Mouse (Mus musculus) stomach, postnatal 0 days (tissue): Measurements from ENCODE around the gene Pithd1. TPM values are rescaled to one million over a fixed set of nuclear protein-coding genes. Genes with fewer than 3 reads are reported as not detected.

Experiments used
- ATAC-seq: fragments of 200-750 bp; cut with Nextera tagmentation; 2 replicates; pipeline ENCODE4 v1.8.0; 2017; ENCODE audit not compliant: low FRiP score, low TSS enrichment
- DNase-seq: peaks from one replicate; pipeline ENCODE4 v3.0.0-alpha.2; 2016; ENCODE audit warnings: low spot score
- H3K27ac ChIP-seq: fragments of 300-500 bp; sonication (generic); replicated peaks from 2 replicates; pipeline ENCODE4 v1.5.1; 2014; ENCODE audit warnings: mild to moderate bottlenecking, control low read depth
- H3K27me3 ChIP-seq: fragments of 300-500 bp; sonication (generic); 2 replicates; pipeline ENCODE4 v1.6.1; 2014; ENCODE audit warnings: low read length; ENCODE audit not compliant: control insufficient read depth, insufficient read depth
- H3K36me3 ChIP-seq: fragments of 300-500 bp; sonication (generic); 2 replicates; pipeline ENCODE4 v1.6.1; 2014; ENCODE audit warnings: low read length, mixed read lengths; ENCODE audit not compliant: control insufficient read depth, insufficient read depth
- H3K4me1 ChIP-seq: fragments of 300-500 bp; sonication (generic); replicated peaks from 2 replicates; pipeline ENCODE4 v1.6.1; 2014; ENCODE audit warnings: antibody characterized with exemption; ENCODE audit not compliant: control insufficient read depth, insufficient read depth
- H3K4me2 ChIP-seq: fragments of 300-500 bp; sonication (generic); replicated peaks from 2 replicates; pipeline ENCODE4 v1.6.1; 2014; ENCODE audit warnings: low read depth, mild to moderate bottlenecking, control low read depth, moderate library complexity
- H3K4me3 ChIP-seq: fragments of 300-500 bp; sonication (generic); 2 replicates; pipeline ENCODE4 v1.5.1; 2014; ENCODE audit warnings: low read depth, low read length, control low read depth
- H3K9ac ChIP-seq: fragments of 300-500 bp; sonication (generic); 2 replicates; pipeline ENCODE4 v1.6.1; 2014; ENCODE audit warnings: mild to moderate bottlenecking, low read length, control low read depth, mixed read lengths
- H3K9me3 ChIP-seq: fragments of 300-500 bp; sonication (generic); 2 replicates; pipeline ENCODE4 v1.6.1; 2016; ENCODE audit warnings: low read length; ENCODE audit not compliant: control insufficient read depth
- CTCF ChIP-seq: IDR thresholded peaks from 2 replicates; pipeline ENCODE4 v1.5.1; 2016; ENCODE audit warnings: antibody characterized with exemption, low read depth, mild to moderate bottlenecking, moderate library complexity
- EP300 ChIP-seq: optimal IDR thresholded peaks from 2 replicates; pipeline ENCODE3; 2016; ENCODE audit warnings: antibody characterized with exemption
- WGBS: fragments of 180-500 bp; shearing (Covaris S2); extraction: QIAGEN DNeasy Blood & Tissue Kit; methylation state at CpG from one replicate; pipeline ENCODE4 v1.1.7; 2014; 5-methylcytosine and 5-hydroxymethylcytosine counted together
- polyA plus RNA-seq: library from polyadenylated mRNA; unstranded; fragments of >200 nt; fragmentation: Nextera tagmentation; extraction: Ambion mirVana; gene quantifications from 2 replicates; pipeline ENCODE4 v1.2.1, GENCODE M21; 2015

The Pithd1 gene
- polyA plus RNA-seq, 1 experiment from 2014 or later, result 40.7 TPM

DNA sequence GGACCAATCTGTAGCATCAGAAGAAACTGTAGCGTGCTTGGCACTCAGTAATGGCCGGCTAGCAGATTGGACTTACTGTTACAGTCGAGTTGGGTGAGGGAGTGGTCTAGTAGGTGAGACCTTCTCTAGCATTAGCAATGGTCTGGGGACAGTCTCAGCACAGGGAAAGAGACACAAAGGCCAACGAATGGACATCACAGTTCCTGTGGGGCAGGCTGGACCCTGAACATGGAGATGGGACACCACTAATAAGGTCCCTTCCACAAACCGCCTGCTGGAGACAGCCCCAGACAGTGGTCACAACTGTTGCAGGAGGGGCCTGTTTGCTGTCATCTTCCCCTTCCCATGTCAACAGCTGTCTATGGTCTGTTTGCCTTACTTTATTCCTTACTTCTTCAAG lies 25.4 kb downstream of the Pithd1 start:
- WGBS, result 93% methylated on average over 5 of the region's 5 CpGs
- Histone ChIP-seq H3K9me3 (no peaks in the 10 kb centered on the region), H3K4me2 (no peak overlapping the region), H3K36me3 (peaks cover 12% of the 10 kb centered on the region), H3K4me3 (no peak overlapping the region), H3K9ac (no peak overlapping the region), H3K27ac (no peak overlapping the region), H3K27me3 (no peaks in the 10 kb centered on the region), H3K4me1 (no peaks in the 10 kb centered on the region)
- ATAC-seq, result no peak
- TF ChIP-seq EP300 (no peak), CTCF (no peak)
- no peak for DNase-seq

DNA sequence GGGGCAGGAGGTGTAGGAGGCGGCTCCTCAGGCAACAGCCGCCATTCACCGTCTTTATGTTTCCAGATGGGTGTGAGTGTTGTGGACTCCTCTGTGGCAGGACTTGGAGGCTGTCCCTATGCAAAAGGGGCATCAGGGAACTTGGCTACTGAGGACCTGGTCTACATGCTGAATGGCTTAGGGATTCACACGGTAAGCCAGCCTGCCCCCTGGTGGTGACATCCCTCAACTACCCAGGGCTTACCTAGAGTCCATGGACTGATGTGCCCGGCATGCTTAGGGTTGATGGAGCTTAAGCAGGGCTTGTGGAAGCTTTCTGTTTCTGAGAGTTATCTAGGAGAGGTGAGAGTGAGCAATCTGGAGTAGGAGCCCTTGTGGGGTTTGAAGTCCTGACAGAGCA lies 26.3 kb downstream of the Pithd1 start:
- no peak overlapping the region for H3K9ac ChIP-seq
- TF ChIP-seq EP300 (no peak), CTCF (peak; percentile 95)
- H3K9me3 ChIP-seq, result no peaks in the 10 kb centered on the region
- peak; percentile 91 for DNase-seq
- WGBS, result 31% methylated on average over 5 of the region's 5 CpGs
- no peak overlapping the region for H3K27ac ChIP-seq
- H3K4me3 ChIP-seq, result no peak overlapping the region
- peaks cover 13% of the 10 kb centered on the region for H3K36me3 ChIP-seq
- H3K27me3 ChIP-seq, result no peaks in the 10 kb centered on the region
- H3K4me1 ChIP-seq, result no peaks in the 10 kb centered on the region
- H3K4me2 ChIP-seq, result no peak overlapping the region
- ATAC-seq, result no peak

DNA sequence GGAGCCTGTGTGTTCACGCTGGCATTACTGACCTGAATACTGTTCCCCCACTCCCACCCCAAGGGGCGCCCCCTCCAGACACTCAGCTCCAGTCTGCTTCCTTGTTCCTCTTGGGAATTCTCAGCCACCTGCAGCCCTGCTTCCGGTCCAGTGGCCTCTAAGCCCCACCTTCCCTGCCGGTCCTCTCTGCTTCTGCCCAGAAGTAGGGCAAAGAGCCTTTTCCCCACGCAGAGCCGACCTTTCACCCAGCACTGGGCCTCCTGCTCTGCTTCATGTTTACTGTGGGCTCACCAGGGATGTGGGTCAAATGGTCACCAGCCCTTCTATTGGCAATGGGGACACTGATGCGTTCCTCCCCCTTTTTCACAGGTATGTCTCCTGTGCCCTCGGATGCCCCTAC lies 28.7 kb downstream of the Pithd1 start:
- Histone ChIP-seq H3K4me2 (no peak overlapping the region), H3K27ac (peak overlapping the region; percentile 80), H3K9me3 (no peaks in the 10 kb centered on the region), H3K9ac (no peak overlapping the region), H3K4me3 (no peak overlapping the region), H3K27me3 (no peaks in the 10 kb centered on the region), H3K4me1 (no peaks in the 10 kb centered on the region), H3K36me3 (peaks cover 17% of the 10 kb centered on the region)
- DNase-seq, result peak; percentile 90
- 52% methylated on average over 8 of the region's 8 CpGs for WGBS
- TF ChIP-seq EP300 (no peak), CTCF (no peak)
- peak; percentile 80 for ATAC-seq

DNA sequence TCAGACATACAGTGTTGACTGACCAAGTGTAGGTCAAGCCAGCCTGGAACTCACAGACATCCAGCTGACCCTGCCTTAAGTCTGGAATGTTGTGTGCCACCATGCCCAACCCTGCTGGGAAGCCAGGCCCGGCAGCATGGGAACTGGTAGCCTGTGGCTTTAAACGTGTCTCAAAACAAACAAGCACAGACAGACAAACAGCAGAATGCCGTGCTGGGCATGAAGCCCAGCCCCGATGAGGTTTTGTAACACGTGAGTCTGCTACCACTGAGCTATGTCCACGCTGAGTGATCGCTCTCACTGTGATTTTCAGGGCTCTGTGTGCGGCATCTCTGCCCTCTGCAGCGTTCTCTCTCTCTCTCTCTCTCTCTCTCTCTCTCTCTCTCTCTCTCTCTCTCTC lies 31.2 kb downstream of the Pithd1 start:
- Histone ChIP-seq H3K4me2 (no peak overlapping the region), H3K4me3 (no peak overlapping the region), H3K27ac (no peak overlapping the region), H3K36me3 (peaks cover 17% of the 10 kb centered on the region), H3K9me3 (no peaks in the 10 kb centered on the region), H3K9ac (no peak overlapping the region), H3K4me1 (no peaks in the 10 kb centered on the region), H3K27me3 (no peaks in the 10 kb centered on the region)
- WGBS, result 76% methylated on average over 9 of the region's 9 CpGs
- DNase-seq (no peak), ATAC-seq (no peak)
- no peak for TF ChIP-seq EP300

DNA sequence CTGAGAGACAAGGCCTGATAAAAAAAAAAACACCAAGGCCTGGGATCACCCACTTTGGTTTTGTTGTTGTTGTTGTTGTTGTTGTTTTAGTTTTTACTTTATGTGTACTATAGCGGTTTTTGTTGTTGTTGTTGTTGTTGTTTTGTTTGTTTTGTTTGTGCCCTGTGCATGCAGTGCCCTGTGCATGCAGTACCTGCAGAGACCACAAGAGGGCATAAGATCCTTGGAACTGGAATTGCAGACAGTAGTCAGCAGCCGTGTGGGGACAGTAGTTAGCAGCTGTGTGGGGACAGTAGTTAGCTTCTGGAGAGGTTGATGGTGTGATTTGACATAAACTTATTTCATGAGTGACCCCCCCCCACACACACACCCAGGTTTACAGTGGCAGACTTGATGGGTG lies 32.8 kb downstream of the Pithd1 start:
- H3K4me2 ChIP-seq, result no peak overlapping the region
- H3K9ac ChIP-seq, result no peak overlapping the region
- H3K27me3 ChIP-seq, result no peaks in the 10 kb centered on the region
- TF ChIP-seq EP300, result no peak
- TF ChIP-seq CTCF, result peak; percentile 97
- H3K36me3 ChIP-seq, result peaks cover 13% of the 10 kb centered on the region
- ATAC-seq (no peak), DNase-seq (peak; percentile 85)
- H3K9me3 ChIP-seq, result no peaks in the 10 kb centered on the region
- no peak overlapping the region for H3K4me3 ChIP-seq
- no peak overlapping the region for H3K27ac ChIP-seq
- no peaks in the 10 kb centered on the region for H3K4me1 ChIP-seq
- 13% methylated on average over 2 of the region's 2 CpGs for WGBS

DNA sequence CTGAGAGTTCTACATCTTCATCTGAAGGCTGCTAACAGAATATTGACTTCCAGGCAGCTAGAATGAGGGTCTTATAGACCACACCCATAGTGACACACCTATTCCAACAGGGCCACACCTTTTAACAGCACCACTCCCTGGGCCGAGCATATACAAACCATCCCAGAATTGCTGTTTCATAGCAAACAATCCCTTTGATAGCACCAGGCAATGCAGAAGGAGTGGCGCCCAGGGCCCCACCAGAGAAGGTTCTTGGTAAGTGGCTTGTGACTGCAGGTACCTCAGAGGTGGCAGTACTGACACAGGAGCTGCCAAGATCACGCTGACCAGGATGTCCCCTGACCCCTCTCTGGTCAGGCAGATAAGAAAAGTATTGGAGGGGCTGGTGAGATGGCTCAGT lies 33.9 kb downstream of the Pithd1 start:
- no peak overlapping the region for H3K4me2 ChIP-seq
- H3K4me3 ChIP-seq, result no peak overlapping the region
- 0 out of 2 replicates have a peak, but pooled peaks cover under 1% of the 10 kb centered on the region for H3K4me1 ChIP-seq
- H3K27ac ChIP-seq, result no peak overlapping the region
- H3K27me3 ChIP-seq, result no peaks in the 10 kb centered on the region
- H3K9ac ChIP-seq, result no peak overlapping the region
- DNase-seq (peak; percentile 73), ATAC-seq (peak; percentile 63)
- no peaks in the 10 kb centered on the region for H3K9me3 ChIP-seq
- TF ChIP-seq CTCF (no peak), EP300 (no peak)
- 68% methylated on average over 3 of the region's 3 CpGs for WGBS
- peaks cover 13% of the 10 kb centered on the region for H3K36me3 ChIP-seq
